Mouse (Mus musculus) WW6 (cell line): ENCODE data around the gene Rc3h2.

ENCODE experiments used
- DNase-seq: peaks from one replicate; pipeline ENCODE4 v3.0.0-alpha.2; 2013; ENCODE audit warnings: low read depth, low spot score

Rc3h2 gene

DNA sequence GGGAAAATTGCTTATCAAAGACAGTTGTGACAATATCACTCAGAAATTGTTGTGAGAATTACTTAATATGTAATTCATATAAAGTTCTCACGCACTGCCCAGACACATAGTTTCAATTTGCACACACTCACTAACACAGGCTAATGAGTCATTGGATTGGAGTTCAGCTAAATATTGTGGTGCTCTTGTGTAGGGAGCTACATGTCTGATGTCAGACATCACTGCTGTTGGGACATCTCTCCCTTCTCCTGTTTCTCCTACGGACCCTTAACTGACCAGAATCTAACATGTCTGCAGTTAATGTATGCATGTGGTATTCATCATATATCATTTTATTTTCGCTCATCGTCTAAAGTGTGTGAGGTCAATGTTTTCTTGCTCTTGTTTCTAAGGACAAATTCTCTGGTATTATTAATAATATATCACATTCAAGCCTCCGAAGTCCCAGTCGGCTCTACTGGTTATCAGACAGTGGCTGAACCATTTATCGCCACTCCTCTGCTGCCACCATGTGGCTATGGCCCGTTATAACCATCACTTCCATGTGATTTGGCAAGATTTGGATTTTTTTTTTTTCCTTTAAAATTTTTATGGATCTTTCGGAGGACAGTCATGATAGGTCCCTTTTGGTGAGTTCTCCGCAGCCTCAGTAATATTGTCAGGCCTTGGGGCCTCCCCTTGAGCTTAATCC lies 84.1 kb downstream of the Rc3h2 start:
- no peak for DNase-seq

GRCm38 (mm10) chr2:37333321-37333720 lies 89.4 kb downstream of the Rc3h2 start:
- DNase-seq, result no peak

DNA sequence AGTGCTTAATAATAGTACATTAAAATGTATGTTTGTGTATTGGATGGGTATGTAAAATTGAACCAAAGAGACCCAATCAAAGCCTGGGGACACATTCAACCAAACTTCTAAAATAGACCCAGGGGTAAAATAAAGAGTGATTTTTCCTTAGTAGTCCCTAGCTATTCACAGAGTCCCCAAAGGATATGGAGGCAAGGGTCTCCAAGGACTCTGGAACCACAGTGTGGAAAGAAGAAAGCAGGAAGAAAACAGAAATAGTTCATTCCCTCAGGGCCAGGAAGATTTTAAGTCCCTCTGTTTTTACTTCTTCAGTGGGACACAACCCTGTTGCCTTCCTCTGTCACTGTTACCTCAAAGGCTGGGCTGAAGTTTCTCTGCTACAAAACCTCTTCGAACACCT lies 96.5 kb downstream of the Rc3h2 start, which contains the start of gene Olfr368:
Gene Olfr368 (plus strand): TSS at position 301 of the 400 bp plus-strand sequence.
- DNase-seq, result no peak
